31 mouse cellular contexts compared by ENCODE assay signal in the genomic region with DNA sequence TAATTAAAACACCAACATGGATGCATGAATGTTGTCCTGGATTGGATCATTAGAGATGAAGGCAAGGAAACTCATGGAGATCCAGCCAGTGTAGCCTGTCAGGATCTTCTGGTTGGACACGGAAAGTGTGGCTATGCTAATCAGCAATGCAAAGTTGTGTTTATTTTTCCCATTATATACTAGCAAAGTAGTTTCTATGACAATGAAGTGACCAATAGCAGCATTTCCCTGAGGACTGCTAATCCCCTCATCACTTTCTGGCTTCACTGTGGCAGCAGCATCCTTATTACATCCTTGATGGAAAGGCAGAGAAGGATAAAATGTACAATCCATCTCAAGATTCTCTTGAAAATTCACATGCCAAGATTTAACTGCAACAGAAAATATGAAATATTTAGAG.
A peak's percentile ranks its signal among the peaks of the same experiment; 100 is the strongest.
DNase-seq lines count a peak whose midpoint lies in the region; ATAC-seq and TF ChIP-seq lines count a peak whose summit lies in the region.
"Had no signal": no experiment of that assay in that cellular context is flagged by ENCODE, and none has a peak within 500 bp of the region (broad histone marks: within the 10 kb centered on the region; RNA-seq: fewer than 3 reads in every experiment).

No protein-coding gene starts in this region.

- WGBS in midbrain, embryonic 11.5 days, result 27% methylated on average over 1 of the region's 1 CpGs
- 76% methylated on average over 1 of the region's 1 CpGs for WGBS in midbrain, embryonic 10.5 days
- WGBS in hindbrain, embryonic 13.5 days, result 34% methylated on average over 1 of the region's 1 CpGs
- WGBS in midbrain, embryonic 12.5 days, result 31% methylated on average over 1 of the region's 1 CpGs
- WGBS in midbrain, postnatal 0 days, result 20% methylated on average over 1 of the region's 1 CpGs

- H3K4me2 ChIP-seq in midbrain, embryonic 11.5 days, result no peak overlapping the region
- no peak overlapping the region for H3K4me2 ChIP-seq in hindbrain, embryonic 13.5 days
- H3K4me2 ChIP-seq in midbrain, embryonic 12.5 days (replicated peaks), result no peak overlapping the region
- no peak overlapping the region for H3K4me2 ChIP-seq in midbrain, postnatal 0 days (ENCODE audit: low read depth, low read length, poor library complexity, severe bottlenecking)
- H3K4me2 ChIP-seq: embryonic facial prominence, embryonic 13.5 days; heart, embryonic 15.5 days; limb, embryonic 12.5 days; liver, embryonic 15.5 days; lung, embryonic 14.5 days had no signal

- no peak for TF ChIP-seq CTCF in midbrain, postnatal 0 days (IDR thresholded peaks at IDR 0.05)

- H3K9me3 ChIP-seq in midbrain, embryonic 11.5 days (ENCODE audit: control insufficient read depth, low read length), result no peaks in the 10 kb centered on the region
- no peaks in the 10 kb centered on the region for H3K9me3 ChIP-seq in midbrain, embryonic 10.5 days (replicated peaks)
- no peaks in the 10 kb centered on the region for H3K9me3 ChIP-seq in hindbrain, embryonic 13.5 days
- H3K9me3 ChIP-seq in midbrain, embryonic 12.5 days, result no peaks in the 10 kb centered on the region
- H3K9me3 ChIP-seq in midbrain, postnatal 0 days (ENCODE audit: low read length), result no peaks in the 10 kb centered on the region
- H3K9me3 ChIP-seq: embryonic facial prominence, embryonic 13.5 days; forebrain, embryonic 10.5 days; heart, embryonic 10.5 days; heart, embryonic 15.5 days; limb, embryonic 12.5 days; liver, embryonic 15.5 days had no signal

- no peaks in the 10 kb centered on the region for H3K36me3 ChIP-seq in midbrain, embryonic 11.5 days (ENCODE audit: control insufficient read depth, insufficient read depth, low read length)
- no peaks in the 10 kb centered on the region for H3K36me3 ChIP-seq in midbrain, embryonic 10.5 days
- no peaks in the 10 kb centered on the region for H3K36me3 ChIP-seq in hindbrain, embryonic 13.5 days
- H3K36me3 ChIP-seq in midbrain, embryonic 12.5 days, result no peaks in the 10 kb centered on the region
- no peaks in the 10 kb centered on the region for H3K36me3 ChIP-seq in midbrain, postnatal 0 days (ENCODE audit: insufficient read depth, low read length)
- H3K36me3 ChIP-seq: embryonic facial prominence, embryonic 13.5 days; forebrain, embryonic 10.5 days; heart, embryonic 10.5 days; heart, embryonic 15.5 days; limb, embryonic 12.5 days; liver, embryonic 15.5 days had no signal

- DNase-seq in midbrain, embryonic 11.5 days (ENCODE audit: low spot score, missing footprints), result no peak
- DNase-seq in midbrain, embryonic 10.5 days (ENCODE audit: low spot score), result no peak
- peak; percentile 32 for DNase-seq in midbrain, postnatal 0 days (ENCODE audit: low spot score)
- DNase-seq in heart, postnatal 10 days, result no peak
- DNase-seq in thymus, postnatal 25 days, result no peak
- DNase-seq: adrenal gland, adult 2 months; adrenal gland, postnatal 36 days; B cell, adult 2 months; cerebellum, adult 2 months; cerebellum, postnatal 36 days; gastrocnemius, postnatal 14 days; heart, postnatal 36 days; kidney, adult 9 months; kidney, postnatal 14 days; layer of hippocampus, adult 9-11 months; lung, embryonic 14.5 days; lung, postnatal 14 days; right cerebral cortex, adult 18-20 months; right cerebral cortex, postnatal 4 days; thymus, adult 2 months; thymus, postnatal 4 days had no signal

- H3K9ac ChIP-seq in midbrain, embryonic 11.5 days (ENCODE audit: low read length), result no peak overlapping the region
- H3K9ac ChIP-seq in hindbrain, embryonic 13.5 days, result no peak overlapping the region
- H3K9ac ChIP-seq in midbrain, embryonic 12.5 days (replicated peaks), result no peak overlapping the region
- H3K9ac ChIP-seq in midbrain, postnatal 0 days (replicated peaks; ENCODE audit: low read length, poor library complexity, severe bottlenecking), result no peak overlapping the region
- H3K9ac ChIP-seq: embryonic facial prominence, embryonic 13.5 days; heart, embryonic 15.5 days; limb, embryonic 12.5 days; liver, embryonic 15.5 days; lung, embryonic 14.5 days had no signal

- H3K4me1 ChIP-seq in midbrain, embryonic 11.5 days (ENCODE audit: control insufficient read depth, insufficient read depth, low read length), result 0 out of 2 replicates have a peak, but pooled peaks cover 3% of the 10 kb centered on the region
- H3K4me1 ChIP-seq in midbrain, embryonic 10.5 days, result peaks cover 9% of the 10 kb centered on the region
- H3K4me1 ChIP-seq in hindbrain, embryonic 13.5 days (replicated peaks), result peaks cover 16% of the 10 kb centered on the region
- H3K4me1 ChIP-seq in midbrain, embryonic 12.5 days, result peaks cover 4% of the 10 kb centered on the region; the same call in 1 of the 2 replicates
- peaks cover 6% of the 10 kb centered on the region for H3K4me1 ChIP-seq in midbrain, postnatal 0 days (ENCODE audit: insufficient read depth, low read length)
- H3K4me1 ChIP-seq: embryonic facial prominence, embryonic 13.5 days; heart, embryonic 10.5 days; heart, embryonic 15.5 days; limb, embryonic 12.5 days; liver, embryonic 15.5 days had no signal

- H3K4me3 ChIP-seq in midbrain, embryonic 11.5 days (ENCODE audit: low read depth, low read length), result no peak overlapping the region
- no peak overlapping the region for H3K4me3 ChIP-seq in midbrain, embryonic 10.5 days
- no peak overlapping the region for H3K4me3 ChIP-seq in hindbrain, embryonic 13.5 days
- no peak overlapping the region for H3K4me3 ChIP-seq in midbrain, embryonic 12.5 days
- no peak overlapping the region for H3K4me3 ChIP-seq in midbrain, postnatal 0 days (ENCODE audit: low read depth, low read length)
- H3K4me3 ChIP-seq: embryonic facial prominence, embryonic 13.5 days; forebrain, embryonic 10.5 days; heart, embryonic 10.5 days; heart, embryonic 15.5 days; limb, embryonic 12.5 days; liver, embryonic 15.5 days had no signal

- peak; percentile 67; the same call in 1 of the 2 replicates for ATAC-seq in midbrain, embryonic 11.5 days (ENCODE audit: low FRiP score)
- no peak for ATAC-seq in hindbrain, embryonic 13.5 days (ENCODE audit: low FRiP score)
- peak; percentile 38; the same call in 1 of the 2 replicates for ATAC-seq in midbrain, embryonic 12.5 days (ENCODE audit: low FRiP score, low read depth)
- ATAC-seq in midbrain, postnatal 0 days (ENCODE audit: low FRiP score), result 0 out of 2 replicates have a peak, but pooled peaks have one; percentile 42
- ATAC-seq: activated CD4-positive, CD25-positive, alpha-beta regulatory T cell, adult 4 months; intestine, postnatal 0 days had no signal

- no peaks in the 10 kb centered on the region for H3K27me3 ChIP-seq in midbrain, embryonic 11.5 days (ENCODE audit: control insufficient read depth, insufficient read depth, low read length)
- no peaks in the 10 kb centered on the region for H3K27me3 ChIP-seq in midbrain, embryonic 10.5 days (ENCODE audit: low read depth, poor library complexity, severe bottlenecking)
- H3K27me3 ChIP-seq in hindbrain, embryonic 13.5 days, result no peaks in the 10 kb centered on the region
- no peaks in the 10 kb centered on the region for H3K27me3 ChIP-seq in midbrain, embryonic 12.5 days
- no peaks in the 10 kb centered on the region for H3K27me3 ChIP-seq in midbrain, postnatal 0 days (ENCODE audit: insufficient read depth, low read length)
- H3K27me3 ChIP-seq: embryonic facial prominence, embryonic 13.5 days; heart, embryonic 15.5 days; limb, embryonic 12.5 days; liver, embryonic 15.5 days had no signal

- intact Hi-C loops in heart, postnatal 10 days (cut with DNase I), result no loop called here

- H3K27ac ChIP-seq in midbrain, embryonic 11.5 days (ENCODE audit: low read depth, low read length), result no peak overlapping the region
- H3K27ac ChIP-seq in midbrain, embryonic 10.5 days (replicated peaks), result no peak overlapping the region
- H3K27ac ChIP-seq in hindbrain, embryonic 13.5 days, result peak overlapping the region; percentile 75; the same call in 1 of the 2 replicates
- H3K27ac ChIP-seq in midbrain, embryonic 12.5 days (replicated peaks), result peak overlapping the region; percentile 61; the same call in 1 of the 2 replicates
- peak overlapping the region; percentile 78; the same call in 1 of the 2 replicates for H3K27ac ChIP-seq in midbrain, postnatal 0 days (ENCODE audit: low read depth, low read length)
- H3K27ac ChIP-seq: embryonic facial prominence, embryonic 13.5 days; forebrain, embryonic 10.5 days; heart, embryonic 10.5 days; heart, embryonic 15.5 days; limb, embryonic 12.5 days; liver, embryonic 15.5 days had no signal

Comparison
In these comparisons a context has a peak if more than half of its experiments do, and no peak if none do; other contexts are left out.
1. H3K27ac ChIP-seq: peak in hindbrain, embryonic 13.5 days (single experiment), midbrain, embryonic 12.5 days (single experiment) and midbrain, postnatal 0 days (single experiment); none in midbrain, embryonic 11.5 days (single experiment) and midbrain, embryonic 10.5 days (single experiment).